Mouse (Mus musculus) c-Kit-negative CD71-positive TER-119-positive erythroid progenitor cells, embryonic 14.5 days (primary cell): Measurements from ENCODE around the gene Pecam1.
A peak's percentile ranks its signal among the peaks of the same experiment; 100 is the strongest.
"Not testable (repeated sequence)": the region's sequence is repeated elsewhere in the genome, so short reads cannot be mapped to it uniquely, and the experiment has no call there.

ENCODE experiments used
- DNase-seq: peaks from one replicate; pipeline ENCODE4 v3.0.0-alpha.2; 2013; ENCODE audit warnings: low read depth, low spot score

Gene Pecam1

DNA sequence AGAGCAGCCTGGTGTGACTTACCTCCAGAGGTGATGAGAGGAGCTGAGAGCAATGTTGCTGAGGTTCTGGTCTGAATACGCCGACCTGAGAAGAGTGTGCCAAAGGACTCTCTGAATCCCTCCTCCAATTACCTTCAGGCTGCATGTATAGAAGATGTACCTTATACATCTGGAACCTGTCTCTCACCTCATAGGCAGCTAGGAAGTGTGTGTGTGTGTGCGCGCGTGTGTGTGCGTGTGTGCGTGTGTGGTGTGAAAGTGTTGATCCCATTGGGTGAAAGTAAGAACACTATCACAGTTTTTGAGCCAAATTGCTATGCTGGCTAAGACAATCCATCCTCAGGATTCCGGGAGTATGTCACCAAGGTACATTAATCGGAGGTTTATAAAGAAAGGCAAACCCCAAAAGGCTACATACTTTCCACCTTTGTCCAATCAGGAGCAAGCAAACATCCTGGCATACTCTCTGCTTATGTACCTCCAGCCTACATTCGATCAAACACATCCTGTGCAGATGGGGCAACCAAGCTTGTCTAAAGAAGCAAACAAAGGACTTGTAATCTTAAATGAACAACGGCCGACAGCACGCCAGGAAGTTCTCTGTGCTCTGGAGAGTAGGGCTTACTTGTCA lies at the start of gene Pecam1:
Gene Pecam1, minus strand, starts transcription at position 508 of the 631 bp plus-strand sequence.
- DNase-seq, result no peak

DNA sequence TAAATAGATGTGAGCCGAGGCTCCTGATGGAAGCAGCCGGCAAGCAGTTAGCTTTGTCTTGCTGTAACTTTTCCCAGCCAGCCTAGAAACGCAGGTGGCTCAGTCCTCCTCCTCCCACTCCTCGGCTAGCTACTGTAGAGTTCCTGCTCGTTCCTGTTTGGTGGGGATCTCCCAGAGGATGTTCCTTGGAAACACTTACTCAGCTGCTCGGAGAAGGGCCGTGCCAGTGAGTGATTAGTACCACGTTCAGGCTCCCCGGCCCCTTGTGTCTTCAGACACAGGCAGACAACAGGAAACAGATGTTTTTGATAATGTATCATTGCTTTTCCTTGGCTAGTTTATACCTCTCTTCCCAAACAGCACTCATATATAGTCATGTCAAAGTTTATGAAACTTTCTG lies 45.3 kb upstream of the Pecam1 start:
- no peak for DNase-seq

DNA sequence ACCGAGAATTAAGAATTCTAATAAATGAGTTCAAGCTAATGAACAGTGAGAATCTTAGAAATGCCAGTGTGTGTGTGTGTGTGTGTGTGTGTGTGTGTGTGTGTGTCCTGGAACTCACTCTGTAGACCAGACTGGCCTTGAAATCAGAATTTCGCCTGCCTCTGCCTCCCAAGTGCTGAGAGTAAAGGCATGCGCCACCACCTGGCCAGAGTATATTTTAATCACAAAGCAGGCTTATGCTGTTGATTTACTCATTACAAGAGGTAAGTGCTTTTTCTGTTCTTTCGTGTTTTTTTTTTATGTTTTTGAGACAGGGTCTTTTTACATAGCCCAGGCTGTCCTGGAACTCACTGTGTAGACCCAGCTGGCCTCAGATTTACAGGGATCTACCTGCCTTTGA lies 43.4 kb upstream of the Pecam1 start:
- no peak for DNase-seq

DNA sequence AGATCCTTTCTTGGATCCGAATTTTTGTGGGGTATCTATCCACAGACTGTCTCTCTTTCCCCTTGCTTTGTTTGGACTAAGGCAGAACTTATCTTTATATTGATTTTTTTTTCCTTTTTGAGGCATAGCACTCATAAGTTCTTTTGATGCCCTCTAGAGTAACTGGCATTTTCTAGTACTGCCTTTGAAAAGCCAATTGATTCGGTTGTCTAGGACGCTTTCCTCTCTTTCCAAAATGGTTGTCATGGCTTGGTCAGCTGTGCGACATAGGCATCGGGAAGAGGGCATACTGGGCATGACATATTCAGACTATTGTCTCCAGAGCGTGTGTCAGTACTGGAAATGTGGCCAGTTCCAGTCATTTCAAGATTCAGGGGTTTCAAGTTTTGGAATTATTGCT lies 39.2 kb upstream of the Pecam1 start:
- DNase-seq, result peak; percentile 29

DNA sequence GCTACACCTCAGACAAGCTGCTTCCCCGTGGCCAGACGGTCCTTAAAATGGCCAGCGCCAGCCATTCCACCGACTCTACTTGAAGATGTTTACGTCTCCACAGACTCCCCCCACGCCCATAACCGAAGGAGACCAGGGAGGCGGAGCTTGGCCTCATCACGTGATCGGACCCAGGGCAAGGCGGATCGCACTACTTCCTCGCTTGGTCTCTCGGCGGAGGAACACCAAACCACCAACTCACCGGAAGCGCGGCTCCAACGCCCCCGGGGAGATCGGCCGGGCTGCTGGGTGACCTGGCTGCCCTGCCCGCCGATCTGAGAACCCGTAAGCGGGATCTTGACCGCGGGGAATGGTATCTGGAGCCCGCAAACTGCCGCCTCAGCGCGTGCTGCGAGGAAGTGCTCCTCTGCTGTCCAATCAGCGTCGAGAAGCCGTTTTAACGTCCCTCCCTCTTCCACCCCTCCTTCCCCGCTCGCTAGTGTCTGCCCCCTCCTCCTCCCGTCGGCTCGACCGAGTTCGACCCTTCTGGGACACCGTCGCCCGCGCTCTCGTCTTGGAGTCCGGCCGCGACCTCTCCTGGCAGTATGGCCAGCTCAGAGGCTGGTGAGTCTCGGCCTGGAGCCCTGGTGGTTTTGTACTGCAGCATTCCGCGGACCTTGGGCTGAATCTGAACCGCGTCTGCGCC lies 38.5 kb upstream of the Pecam1 start, which contains the start of the genes Ddx5 and Cep95:
Gene Ddx5, minus strand, starts transcription at position 411 of the 685 bp plus-strand sequence.
Gene Cep95, plus strand, starts transcription at position 478 of the 685 bp plus-strand sequence.
- peak; percentile 98 for DNase-seq

DNA sequence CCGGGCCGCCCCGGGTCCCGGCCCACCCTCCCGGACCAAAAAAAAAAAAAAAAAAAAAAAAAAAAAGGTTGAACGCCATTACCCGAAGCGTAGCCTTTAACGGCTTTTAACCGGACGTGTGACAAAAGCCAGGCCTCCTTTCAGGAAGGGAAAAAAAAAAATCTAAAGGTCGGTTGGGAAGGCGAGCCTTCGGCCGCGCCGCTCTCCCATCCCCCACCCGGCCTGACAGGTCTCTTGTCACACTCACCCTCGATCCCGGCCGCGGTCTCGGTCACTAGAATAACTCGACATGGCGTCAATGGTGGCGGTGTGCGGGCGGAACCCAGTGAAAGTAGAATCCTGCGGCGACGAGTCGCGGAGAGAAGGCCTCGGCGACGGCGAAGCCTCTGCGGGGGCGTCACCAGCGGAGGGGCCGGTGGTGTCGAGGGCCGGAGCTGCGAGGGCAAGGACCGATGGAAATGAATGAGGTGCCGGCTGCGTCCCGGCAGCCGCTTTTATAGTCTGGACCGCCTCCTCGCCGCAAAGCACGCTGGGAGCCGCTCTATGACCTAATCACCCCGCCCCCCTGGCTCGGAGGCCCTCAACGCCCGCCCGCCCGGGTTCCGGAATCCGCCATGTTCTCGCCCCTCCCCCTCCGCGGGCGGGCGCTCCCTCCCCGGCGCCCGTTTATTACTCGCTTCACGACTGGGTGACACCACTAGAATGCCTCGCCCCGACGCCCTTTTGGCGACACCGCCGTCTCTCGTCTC lies 37.8 kb upstream of the Pecam1 start:
- DNase-seq, result peak; percentile 97

DNA sequence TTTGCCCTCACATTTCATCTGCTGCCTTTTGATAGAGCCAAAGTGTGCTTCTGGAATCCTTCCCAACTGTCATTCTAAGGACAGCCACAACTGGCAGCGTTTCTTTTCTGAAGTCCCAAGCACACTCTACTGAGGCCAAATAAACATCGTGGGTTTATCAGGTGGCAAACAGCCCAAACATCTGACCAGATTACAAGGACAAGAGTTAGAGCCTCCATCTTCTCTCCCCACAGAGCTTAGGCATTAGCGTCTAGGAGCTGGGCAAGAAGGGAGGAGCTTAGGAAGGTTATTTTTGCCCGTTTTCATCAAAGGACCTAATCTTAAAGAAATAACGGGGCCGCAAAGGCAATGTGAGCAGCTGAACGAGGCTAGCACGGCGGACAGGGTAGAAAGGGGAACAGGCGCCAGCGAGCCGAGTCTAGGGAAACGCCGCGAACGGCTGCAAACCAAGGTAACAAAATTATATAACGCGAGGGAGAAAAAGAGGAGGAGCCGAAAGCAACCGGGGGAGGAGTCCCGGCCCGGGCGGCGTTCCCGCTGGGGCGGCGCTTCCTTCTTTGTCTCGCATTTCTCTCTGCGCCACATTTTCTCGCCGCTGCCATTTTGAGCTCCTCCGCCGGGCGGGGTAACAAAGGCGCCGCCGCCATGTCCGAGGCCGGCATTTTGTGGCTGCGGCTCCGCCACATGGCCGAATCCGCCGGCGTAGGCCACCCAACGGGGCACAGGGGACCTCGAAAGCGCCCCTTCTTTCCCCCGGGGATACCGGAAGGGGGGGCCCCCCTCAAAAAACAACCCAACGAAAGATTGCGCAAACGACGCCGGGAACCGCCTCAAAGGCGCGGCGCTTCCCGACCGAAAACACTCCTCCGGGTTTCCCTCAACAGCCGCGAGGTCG lies 37.0 kb upstream of the Pecam1 start:
- peak; percentile 84 for DNase-seq

DNA sequence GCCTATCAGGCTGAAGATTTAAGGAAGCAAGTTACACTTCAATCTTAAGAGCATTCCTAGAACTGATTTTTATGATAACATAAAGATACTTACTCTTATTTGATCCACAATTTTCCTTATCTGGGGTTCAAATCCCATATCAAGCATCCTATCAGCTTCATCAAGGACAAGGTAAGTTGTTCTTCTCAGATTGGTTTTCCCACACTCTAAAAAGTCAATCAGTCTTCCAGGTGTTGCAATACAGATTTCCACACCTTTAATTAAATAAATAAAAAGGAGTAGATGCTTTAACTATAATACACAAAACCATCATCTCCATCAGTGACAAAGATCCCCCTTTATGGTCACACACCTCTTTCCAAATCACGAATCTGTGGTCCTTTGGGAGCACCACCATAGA lies 34.6 kb upstream of the Pecam1 start:
- DNase-seq, result no peak

DNA sequence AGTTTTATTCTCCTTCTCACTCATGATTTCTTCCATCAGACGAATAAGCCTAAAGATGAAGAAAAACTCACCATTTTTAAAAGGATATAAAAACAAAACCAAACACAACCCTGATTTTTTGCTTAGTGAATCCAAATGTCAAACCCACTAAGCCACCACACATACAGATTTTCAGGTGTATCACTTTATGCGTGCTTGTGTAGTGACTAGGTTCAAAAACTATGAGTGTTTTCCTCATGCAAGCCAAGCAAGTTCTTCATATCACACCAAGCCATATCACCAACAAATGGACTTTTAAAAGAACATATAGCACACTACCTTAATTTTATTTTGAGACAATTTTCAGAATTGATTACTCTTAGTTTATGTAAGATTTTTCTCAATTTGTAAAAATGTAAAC lies 34.0 kb upstream of the Pecam1 start:
- DNase-seq, result no peak

DNA sequence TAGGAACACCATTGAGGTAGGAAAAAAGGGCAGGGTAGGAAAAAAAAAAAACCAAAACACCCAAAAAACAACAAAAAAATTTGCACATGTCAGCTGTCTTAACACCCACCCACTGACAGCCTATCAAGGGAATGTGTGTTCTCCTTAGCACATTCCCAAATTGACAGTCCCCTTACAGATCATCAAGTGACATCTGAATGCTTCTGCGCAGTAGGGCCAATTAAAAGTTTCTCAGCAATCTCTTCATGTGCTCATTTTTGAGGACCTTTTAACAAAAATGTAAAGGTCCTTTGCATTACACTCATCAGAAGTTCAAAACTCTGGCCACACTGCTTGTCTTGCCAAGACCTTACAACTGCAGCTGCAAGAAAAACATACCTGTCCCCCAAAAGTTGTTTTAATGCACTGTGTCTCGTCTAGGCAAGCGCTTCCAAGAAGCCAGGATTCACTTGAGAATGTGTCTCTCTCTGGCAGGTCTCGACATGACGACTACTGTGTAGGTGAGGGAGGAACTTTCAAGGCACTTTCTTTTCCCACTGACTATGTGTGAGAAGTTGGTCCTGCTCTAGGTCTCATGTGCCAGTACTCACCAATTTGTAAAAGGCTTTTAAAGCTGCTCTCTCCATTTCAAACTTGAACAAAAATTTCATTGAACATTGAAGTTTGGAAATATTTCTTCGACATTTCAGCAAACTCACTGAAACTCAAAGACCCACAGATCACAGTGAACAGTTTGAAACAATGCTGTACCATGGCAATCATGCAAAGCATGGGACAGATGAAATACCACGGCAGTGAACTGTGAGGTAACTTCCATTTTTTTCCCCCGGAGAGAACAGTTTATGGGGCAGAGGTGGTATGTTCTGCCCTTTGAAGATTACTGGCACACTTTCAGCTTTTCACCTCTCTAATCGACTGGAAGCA lies 32.7 kb upstream of the Pecam1 start:
- DNase-seq, result no peak

DNA sequence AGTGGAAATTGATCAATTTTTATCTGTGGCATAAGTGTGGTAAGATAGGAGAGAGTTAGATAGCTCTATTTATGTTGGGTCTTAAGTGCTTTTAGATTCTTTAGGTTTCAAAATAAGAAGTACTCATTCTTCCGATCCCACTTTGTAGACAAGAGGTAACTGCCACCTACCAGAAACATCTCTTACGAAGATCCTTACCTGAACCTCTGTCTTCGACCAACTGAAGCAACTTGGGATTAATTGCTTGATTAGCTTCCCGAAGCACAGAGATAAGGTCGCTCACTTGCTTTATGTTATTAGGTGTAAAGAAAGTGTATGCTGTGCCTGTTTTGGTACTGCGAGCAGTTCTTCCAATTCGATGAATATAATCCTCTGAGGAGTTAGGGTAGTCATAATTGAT lies 31.8 kb upstream of the Pecam1 start:
- not testable (repeated sequence) for DNase-seq

DNA sequence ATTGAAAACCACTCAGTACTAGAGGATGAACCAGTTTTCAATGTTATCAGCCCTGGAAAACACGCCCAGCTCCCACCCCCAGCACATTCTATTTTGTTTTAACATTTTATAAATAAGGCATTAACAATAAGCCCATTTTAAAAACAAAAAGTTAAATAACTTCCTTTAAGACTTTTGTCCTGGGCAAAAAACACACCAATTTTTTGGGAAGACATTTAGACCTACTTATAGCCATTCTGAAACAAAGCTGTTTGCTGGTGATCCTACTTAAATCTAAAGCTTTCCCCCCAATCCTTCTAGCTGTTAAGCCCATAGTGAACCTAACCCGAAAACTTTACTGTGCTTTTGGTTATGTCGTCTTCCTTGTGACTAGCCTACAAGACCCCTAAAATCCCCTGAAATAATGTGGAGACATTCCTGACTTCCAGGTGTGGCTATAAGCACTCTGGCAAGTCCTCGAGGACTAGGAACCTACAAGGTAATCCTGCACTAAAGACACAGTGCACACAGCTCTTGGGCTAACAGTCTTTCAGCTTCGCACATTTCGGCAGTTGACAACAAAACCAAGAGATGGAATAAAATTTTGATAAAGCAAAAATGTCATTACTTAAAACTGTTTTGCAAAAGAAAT lies 30.3 kb upstream of the Pecam1 start:
- no peak for DNase-seq

DNA sequence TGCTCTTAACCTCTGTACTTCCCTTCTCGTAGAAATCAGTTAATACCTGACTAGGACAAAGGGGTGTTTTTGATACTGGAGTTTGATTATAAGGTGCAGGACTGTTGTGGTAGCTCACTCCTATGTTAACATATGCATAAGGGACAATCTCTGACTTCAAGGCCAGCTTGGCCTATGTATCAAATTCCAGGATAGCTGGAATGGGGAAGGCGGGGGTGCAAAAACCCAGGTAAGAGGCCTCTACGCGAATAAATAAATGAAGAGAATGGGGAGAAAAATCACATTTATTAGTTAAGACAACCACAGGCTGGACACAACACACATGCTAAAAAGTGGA lies 29.6 kb upstream of the Pecam1 start:
- DNase-seq, result no peak

DNA sequence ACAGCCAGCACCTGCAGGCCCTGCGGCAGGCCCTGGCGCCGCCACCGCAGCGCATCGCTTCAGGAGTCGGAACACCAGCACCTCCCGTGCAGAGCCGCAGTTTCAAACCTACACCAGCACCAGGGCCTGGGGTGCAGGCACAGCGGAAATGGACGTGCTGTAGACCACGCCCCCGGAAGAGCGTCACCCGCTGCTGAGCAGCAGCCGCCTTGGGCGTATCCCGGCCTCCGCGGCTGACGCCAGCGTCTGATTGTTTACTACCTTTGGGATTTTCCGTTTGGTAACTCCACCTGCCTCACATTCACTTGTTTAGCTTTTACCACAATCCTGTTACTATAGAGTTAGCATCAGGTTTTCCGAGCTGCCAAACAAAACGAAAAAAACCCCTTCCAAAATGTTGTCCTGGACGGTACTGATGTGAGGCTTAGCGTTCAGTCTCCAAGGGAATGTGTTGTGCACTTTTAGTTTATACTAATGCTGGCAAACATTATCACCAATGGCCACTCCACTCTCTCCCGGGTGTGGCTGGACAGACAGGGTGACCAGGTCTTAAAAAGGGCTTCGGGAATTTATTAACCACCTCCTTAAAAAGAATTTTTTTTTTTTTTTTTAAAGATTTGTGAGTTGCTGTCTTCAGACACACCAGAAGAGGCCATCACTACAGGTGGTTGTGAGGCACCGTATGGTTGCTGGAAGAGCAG lies 29.1 kb upstream of the Pecam1 start, which contains the start of gene Polg2:
Gene Polg2, minus strand, starts transcription at position 150 of the 701 bp plus-strand sequence.
- peak; percentile 86 for DNase-seq

DNA sequence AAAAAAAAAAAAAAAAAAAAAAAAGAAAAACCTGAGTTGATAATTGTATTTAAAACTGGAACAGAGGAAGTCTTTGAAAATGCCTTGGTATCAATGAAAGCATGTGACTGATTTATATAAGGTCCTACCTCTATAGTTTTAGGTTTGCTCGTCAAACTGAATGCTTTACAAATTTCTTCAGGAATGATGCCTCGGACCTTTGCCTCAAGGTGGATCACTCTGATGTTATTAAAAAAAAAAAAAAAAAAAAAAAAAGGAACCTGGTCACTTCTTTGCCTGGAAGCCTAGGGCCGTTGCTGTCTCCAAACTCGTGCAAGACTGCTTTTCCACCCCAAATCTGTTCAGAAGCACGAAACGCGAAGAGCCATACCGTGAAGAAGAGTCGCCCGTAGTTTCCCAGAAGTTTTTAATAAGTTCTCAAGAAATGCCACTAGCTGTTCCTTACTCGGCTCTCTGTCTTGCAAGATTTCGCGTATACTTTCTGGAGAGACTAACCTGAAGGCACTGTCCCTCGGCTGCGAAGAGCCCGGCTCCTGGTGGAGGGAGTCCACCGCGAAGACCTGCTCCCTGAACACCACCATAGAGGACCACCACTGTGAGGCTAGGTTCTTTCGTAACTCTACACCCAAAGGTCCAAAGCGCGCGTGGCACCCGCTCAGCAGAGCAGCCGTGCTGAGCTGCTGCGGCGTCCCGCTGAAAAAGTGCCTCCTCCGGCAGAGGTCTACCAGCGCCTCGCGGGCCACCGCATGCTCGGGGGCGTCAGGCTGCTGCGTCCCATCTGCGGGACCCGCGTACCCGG lies 28.4 kb upstream of the Pecam1 start:
- no peak for DNase-seq

DNA sequence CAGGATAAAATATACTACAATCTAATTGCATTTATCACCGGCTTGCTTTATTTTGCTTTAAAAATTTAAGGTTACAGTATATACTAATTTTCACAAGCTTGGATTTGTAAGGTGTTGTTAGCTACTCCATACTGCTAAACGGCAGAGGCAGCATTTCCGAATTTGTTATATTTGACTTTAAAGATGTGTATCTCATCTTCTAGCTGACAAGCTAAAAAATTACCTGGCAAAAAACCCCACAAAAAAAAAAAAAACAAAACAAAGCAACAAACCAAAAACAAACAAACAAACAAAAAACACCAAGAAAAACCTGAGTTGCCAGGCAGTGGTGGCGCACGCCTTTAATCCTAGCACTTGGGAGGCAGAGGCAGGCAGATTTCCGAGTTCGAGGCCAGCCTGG lies 27.7 kb upstream of the Pecam1 start:
- DNase-seq, result no peak

DNA sequence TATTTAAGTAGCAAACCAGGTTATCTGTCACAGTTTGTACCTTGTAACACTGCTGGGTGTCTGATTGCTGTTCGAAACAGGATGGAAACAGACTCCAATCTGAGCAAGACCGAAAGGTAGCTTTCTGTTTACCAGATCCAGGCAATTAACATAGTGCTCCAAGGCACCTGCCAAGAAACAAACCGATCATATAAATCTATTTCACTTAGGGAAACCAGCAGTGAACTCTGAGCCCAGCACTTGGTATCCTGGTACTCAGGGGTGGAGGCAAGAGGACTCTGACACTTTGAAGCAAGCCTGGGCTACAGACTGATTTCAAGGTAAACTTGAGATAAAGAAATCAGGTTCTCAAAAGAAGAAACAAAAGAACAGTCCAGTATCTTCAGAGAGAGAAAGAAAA lies 27.0 kb upstream of the Pecam1 start:
- DNase-seq, result no peak

DNA sequence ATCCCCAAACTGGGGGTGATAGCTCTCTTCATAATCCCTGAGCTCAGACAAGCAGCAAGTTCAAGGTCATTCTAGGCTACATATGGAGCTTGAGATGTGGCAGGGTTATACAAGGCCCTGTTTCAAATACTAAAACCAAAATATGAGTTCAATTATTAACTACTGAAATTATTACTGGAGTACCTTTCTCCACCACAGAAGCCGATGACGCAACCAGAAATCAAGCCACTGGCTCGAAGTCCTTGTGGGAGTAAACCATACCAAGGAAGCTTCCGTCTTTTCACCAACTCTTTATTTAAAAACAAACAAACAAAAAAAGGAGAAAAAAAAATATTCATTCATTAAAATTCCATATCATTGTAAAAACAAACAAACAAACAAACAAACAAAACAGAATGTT lies 26.5 kb upstream of the Pecam1 start:
- DNase-seq, result no peak

DNA sequence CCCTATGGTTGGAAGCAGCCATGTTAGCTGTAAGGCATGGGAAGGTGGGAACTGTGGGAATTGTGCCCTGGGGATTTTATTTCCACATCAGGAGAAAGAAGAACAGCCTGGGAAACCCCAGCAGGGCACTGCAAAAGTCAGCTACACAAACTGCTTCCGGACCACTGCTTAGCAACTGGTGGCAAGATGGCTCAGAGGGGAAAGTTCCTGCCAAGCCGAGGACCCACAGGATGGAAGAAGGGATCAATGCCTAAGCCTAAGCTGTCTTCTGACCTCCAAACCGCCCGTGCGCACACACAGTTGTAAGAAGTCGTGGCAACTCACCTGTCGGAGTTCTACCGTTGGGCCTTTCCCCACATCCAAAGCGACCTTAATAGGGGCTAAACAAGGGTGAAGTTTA lies 22.6 kb upstream of the Pecam1 start:
- DNase-seq, result no peak
